Mouse (Mus musculus) bone marrow macrophage, adult 2 months (primary cell): ENCODE results near the gene Riok1. TPM values are rescaled to one million over a fixed set of nuclear protein-coding genes. Genes with fewer than 3 reads are reported as not detected.

ENCODE experiments used
- H3K27ac ChIP-seq: 2 replicates; pipeline ENCODE4 v1.5.1; 2012; ENCODE audit warnings: low read depth, low read length; ENCODE audit not compliant: insufficient read depth
- H3K4me1 ChIP-seq: 2 replicates; pipeline ENCODE4 v1.6.1; 2012; ENCODE audit warnings: low read length; ENCODE audit not compliant: control insufficient read depth, insufficient read depth
- H3K4me3 ChIP-seq: 2 replicates; pipeline ENCODE4 v1.5.1; 2012; ENCODE audit warnings: mild to moderate bottlenecking, low read length, moderate library complexity; ENCODE audit not compliant: insufficient read depth
- CTCF ChIP-seq: IDR thresholded peaks from 2 replicates; pipeline ENCODE4 v1.5.1; 2012; ENCODE audit warnings: low read depth, mild to moderate bottlenecking, low read length, moderate library complexity
- POLR2A ChIP-seq: IDR thresholded peaks from 2 replicates; pipeline ENCODE4 v1.6.1; 2012; ENCODE audit warnings: mild to moderate bottlenecking, low read depth, low read length, borderline replicate concordance
- polyA plus RNA-seq: library from polyadenylated mRNA; stranded (reverse); fragments of >200 nt; gene quantifications from 2 replicates; pipeline ENCODE4 v1.2.4, GENCODE M21; 2012; ENCODE audit not compliant: missing spikeins, insufficient read depth, insufficient read length

The Riok1 gene
- polyA plus RNA-seq, 1 experiment = 27.1 TPM

DNA sequence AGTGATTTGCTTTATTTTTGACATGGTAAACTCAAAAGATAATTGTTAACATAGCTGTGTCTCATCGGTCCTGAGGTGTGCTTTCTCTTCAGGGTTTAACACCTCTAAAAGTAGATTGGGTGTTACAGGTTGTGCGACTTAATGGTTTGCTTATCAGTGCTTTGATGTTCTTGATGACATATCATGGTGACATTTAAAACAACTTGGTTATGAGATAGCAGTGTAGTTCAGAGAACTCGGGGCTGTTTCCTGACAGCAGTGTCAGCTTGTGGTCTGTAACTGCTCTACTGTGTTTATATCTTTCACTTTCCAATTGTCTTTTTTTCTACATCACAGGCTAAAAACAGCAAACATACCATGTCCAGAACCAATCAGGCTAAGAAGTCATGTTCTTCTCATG is 13.1 kb downstream of the Riok1 start:
- Histone ChIP-seq H3K27ac (no peak overlapping the region), H3K4me1 (no peaks in the 10 kb centered on the region), H3K4me3 (no peak overlapping the region)
- no peak for TF ChIP-seq POLR2A
- no peak for TF ChIP-seq CTCF

DNA sequence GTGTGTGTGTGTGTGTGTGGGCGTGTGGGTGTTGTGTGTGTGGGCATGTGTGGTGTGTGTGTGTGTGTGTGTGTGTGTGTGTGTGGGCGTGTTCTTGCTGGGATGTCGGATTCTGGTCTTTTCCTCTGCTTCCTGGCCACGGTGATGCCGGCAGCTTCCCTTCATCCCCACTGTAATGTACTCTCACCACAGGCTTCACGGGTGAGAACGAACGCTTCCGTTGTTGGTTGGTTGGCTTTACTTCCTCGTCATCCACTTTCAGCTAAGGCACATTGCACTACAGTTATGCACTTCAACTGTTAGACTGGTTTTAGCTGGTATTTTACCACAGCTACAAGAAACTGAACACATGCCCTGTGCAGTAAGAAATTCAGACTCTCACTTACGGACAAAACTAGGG is 25.9 kb downstream of the Riok1 start:
- Histone ChIP-seq H3K4me1 (no peaks in the 10 kb centered on the region), H3K27ac (no peak overlapping the region), H3K4me3 (no peak overlapping the region)
- TF ChIP-seq POLR2A = no peak
- TF ChIP-seq CTCF = no peak

DNA sequence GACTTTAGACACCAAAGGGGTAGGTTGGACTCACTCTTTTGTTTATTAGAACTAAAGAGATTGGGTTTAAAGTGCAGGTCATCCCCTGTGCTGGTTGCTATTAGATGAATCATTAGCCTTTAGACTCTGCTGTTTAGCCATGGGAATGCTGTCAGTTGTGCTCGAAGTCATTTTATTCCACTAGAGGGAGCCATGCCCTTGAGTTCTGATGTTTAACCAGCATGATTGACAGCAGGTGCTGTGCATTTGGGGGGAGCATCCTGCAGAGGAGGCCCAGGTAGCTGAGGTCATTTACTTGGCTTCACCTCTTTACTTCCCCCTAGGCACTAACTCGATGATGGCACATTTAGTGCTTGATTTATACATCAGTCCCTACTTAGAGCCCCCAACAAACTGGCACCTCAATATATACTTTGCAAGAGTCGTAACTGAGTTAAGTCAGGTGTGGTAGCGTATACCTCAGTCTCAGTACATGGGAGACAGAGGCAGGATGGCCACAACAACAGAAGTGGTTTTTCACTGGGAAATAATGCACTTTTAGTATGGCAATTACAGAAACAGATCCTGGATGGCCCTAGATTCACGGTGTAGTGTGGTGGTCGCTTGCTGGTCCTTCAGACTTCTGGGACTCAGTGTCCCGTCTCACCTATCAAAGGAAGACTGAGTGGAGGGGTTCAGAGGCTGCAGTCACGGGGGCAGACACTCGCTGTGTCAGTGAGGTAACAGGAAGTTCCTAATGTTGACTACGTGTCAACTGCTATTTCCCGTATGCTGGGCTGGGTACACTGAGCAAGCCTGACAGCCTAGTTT is 28.3 kb downstream of the Riok1 start:
- no peaks in the 10 kb centered on the region for H3K4me1 ChIP-seq
- TF ChIP-seq CTCF (peak; percentile 26; the same call in 1 of the 2 replicates), POLR2A (no peak)
- no peak overlapping the region for H3K4me3 ChIP-seq
- no peak overlapping the region for H3K27ac ChIP-seq

DNA sequence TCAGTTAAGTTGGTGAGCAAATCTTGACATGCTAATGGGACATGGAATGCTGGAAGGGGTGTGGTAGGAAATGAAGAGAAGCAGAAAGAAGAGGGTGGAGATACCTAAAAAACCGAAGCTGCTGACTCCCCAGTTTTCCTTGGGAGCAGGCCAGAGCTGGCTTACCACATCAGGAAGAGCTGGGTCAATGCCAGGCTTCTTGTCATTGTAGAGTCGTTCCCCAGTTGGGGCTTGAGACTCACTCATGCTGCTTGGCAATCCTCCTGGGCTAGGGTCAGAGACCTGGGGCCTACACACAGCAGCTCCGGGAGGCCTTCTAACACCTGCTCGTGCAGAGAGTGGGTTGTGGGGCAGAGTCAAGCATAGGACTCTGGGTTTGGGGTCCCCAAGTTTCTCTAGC is 34.1 kb downstream of the Riok1 start:
- Histone ChIP-seq H3K4me1 (peaks cover 11% of the 10 kb centered on the region), H3K27ac (no peak overlapping the region), H3K4me3 (no peak overlapping the region)
- no peak for TF ChIP-seq CTCF
- no peak for TF ChIP-seq POLR2A

DNA sequence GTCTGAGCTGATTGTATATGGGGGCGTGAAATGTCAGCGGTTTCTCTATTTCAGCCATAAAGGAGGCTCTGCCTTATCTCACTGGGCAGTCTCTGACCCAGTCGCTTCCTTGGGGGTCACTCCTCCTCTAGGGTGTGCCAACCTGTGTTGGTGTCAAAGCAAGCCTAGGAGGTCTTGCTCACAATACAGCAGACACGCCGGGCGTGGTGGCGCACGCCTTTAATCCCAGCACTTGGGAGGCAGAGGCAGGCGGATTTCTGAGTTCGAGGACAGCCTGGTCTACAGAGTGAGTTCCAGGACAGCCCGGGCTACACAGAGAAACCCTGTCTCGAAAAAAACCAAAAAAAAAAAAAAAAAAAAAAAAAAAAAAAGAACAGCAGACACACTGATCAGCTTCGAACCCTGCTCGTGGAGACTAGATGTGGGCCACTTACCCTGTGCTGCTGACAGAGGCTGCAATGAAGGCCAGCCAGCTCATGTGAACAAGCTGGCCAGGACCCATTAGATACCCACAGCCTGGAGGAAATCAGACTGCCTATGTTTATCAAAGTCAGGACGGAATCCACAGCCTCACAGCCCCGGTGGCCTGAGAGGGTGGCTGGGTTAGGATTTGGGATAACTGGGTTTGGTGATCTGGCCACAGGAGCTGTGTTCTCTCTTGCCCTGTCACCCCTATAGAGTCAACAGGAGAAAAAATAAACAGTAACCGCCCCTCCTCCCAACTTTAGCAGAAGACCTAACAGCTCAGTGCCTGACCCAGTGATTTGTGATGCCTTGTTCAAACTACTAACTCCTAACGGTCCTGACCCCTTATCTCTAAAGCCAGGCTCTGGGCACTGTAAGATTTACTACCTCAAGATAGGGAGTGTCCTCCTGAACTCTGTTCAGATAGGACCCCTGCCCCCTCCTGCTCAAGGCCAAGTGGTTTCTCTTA is 36.8 kb downstream of the Riok1 start:
- Histone ChIP-seq H3K4me3 (no peak overlapping the region), H3K4me1 (peaks cover 14% of the 10 kb centered on the region), H3K27ac (no peak overlapping the region)
- TF ChIP-seq POLR2A (no peak), CTCF (no peak)

DNA sequence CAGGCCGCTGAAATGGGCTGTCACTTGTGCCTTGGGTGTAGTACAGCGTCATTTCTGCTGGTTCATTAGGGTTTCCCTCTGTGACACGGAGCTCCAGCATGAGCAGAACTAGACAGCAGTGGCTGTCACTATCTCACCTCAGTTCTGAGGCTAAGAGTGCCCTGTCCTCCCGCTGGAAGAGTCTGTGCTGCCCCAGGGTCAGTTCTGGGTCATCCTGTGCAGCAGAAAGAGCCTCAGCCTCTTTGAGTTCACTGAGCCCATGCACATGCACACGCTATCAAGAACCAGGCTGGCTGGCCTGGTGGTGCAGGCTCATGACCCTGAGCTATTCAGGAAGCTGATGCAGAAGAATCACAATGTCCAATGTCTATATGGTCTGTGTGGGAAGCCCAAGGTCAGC is 37.6 kb downstream of the Riok1 start:
- H3K4me1 ChIP-seq = peaks cover 16% of the 10 kb centered on the region
- no peak overlapping the region for H3K27ac ChIP-seq
- TF ChIP-seq POLR2A (no peak), CTCF (no peak)
- H3K4me3 ChIP-seq = no peak overlapping the region

DNA sequence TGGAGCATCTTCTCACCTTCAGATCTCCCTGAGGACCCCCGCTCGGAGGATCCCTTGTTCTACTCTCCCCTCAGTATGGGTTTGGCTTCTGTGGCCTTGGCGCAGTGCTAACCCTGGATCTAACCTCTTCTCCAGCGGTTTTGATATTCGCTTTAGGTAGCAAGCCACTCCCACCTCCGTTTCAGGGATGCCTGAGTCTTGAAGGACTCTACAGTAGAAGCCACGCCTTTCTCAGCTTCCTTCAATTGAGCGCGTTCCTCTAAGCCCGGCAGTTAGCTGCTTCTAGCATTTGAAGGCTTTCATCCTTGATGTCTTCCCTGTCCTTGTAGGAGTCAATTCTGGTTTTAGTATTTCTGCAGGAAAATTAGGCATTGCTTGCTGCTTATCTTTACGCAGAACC is 40.3 kb downstream of the Riok1 start:
- H3K4me1 ChIP-seq = peaks cover 5% of the 10 kb centered on the region
- no peak overlapping the region for H3K27ac ChIP-seq
- TF ChIP-seq POLR2A = no peak
- TF ChIP-seq CTCF = no peak
- H3K4me3 ChIP-seq = no peak overlapping the region

DNA sequence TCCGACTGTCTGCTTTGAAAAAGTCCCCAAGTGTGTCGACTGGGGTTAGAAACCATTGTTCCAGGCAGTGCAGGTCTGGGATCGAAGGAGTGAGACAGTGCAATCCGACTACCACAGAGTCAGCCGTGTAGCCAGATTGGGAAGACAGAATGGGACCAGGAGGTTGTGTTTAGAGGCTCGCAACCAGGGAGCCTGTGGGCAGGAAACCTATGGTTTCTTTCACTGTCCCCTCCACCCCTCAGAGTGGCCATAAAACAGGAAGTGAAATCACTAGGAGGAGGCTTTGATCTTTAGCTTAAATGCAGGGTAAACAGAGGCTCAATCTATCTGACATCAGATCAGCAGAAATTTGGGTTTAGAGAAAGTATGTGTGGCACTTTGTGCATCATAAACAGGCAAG is 42.0 kb downstream of the Riok1 start:
- no peak overlapping the region for H3K4me3 ChIP-seq

DNA sequence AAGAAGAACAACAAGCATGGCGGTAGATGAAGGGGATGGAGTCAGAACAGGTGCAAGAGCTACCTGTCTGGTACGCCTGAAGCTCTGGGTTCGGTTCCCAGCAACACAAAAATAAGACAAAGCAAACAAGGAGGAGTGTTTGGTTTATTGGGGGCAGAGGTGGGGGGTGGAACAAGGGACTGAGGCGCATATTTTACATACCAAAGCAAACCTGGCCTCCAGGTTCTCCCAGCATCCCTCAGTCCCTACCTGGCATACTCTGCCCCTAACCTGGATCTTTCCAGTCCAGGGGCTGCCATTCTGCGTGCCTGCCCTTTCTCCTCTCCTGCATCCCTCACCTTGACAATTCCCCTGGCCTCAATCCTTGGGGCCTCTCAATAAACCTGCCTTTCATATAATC is 42.6 kb downstream of the Riok1 start:
- Histone ChIP-seq H3K4me3 (no peak overlapping the region), H3K27ac (no peak overlapping the region), H3K4me1 (peaks cover 5% of the 10 kb centered on the region)
- TF ChIP-seq POLR2A (no peak), CTCF (no peak)

More for the DNA sequence above, 42.0 kb downstream of the Riok1 start:
- Histone ChIP-seq H3K4me1 (peaks cover 5% of the 10 kb centered on the region), H3K27ac (no peak overlapping the region)
- no peak for TF ChIP-seq POLR2A
- TF ChIP-seq CTCF = no peak

DNA sequence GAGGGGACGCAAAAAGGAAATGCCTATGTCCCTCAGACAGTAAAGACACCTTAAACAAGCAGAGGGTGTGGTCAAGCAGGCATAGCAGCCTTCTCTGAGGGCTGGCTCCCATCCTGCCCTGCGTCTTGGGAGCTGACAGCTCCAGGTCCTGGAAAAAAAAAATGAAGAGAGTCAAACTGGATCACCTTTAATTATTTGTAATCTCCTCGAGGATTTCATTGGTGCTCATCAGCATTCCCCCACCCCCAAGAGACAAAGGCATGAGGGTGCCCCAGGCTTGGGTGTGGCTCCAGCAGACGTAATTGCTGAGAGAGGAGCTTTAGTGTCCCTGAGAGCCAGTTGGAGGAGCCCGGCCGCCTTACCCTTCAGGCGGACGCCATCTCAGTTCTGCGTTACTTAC is 43.2 kb downstream of the Riok1 start:
- Histone ChIP-seq H3K27ac (no peak overlapping the region), H3K4me3 (no peak overlapping the region), H3K4me1 (peaks cover 5% of the 10 kb centered on the region)
- TF ChIP-seq CTCF = no peak
- TF ChIP-seq POLR2A = no peak
